Mouse (Mus musculus): ENCODE measurements around the gene Fermt3. TPM values are rescaled to one million over a fixed set of nuclear protein-coding genes. Genes with fewer than 3 reads are reported as not detected.

The Fermt3 gene
- polyA plus RNA-seq, 1 experiment from 2014 or later, result 9.3 TPM

DNA sequence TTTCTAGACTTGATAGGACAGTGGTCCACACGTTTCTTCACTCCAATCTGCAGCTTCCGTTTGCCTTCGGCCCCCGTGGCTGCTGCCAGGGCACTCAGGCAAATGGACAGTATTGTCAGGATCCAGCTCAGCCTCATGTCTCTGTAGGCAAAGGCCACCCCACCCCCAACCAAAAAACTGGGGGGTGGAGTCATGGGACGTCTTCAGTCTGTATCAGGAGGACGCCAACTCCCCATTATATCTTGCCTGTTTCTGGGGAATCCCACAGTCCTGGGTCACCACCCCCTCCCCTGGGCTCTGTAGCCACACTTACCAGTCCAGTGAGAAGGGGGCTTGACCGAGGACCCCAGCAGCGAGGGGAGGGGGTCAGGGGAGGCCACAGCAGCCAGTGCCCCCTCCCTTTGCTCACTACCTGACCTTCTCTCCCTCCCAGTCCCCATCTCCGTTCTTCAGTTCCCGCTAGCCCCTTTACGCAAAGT, 40.2 kb downstream of the Fermt3 start:
- Histone ChIP-seq H3K4me1 (replicated peaks) (peaks cover 44% of the 10 kb centered on the region), H3K36me3 (peaks cover 48% of the 10 kb centered on the region), H3K4me2 (peak overlapping the region; percentile 83), H3K27me3 (replicated peaks) (no peaks in the 10 kb centered on the region), H3K9ac (peak overlapping the region; percentile 82), H3K27ac (ENCODE audit: poor library complexity, severe bottlenecking) (peak overlapping the region; percentile 95), H3K4me3 (peak overlapping the region; percentile 69), H3K9me3 (replicated peaks) (no peaks in the 10 kb centered on the region)
- WGBS, result 3% methylated on average over 11 of the region's 11 CpGs
- ATAC-seq (ENCODE audit: insufficient number of reproducible peaks, low FRiP score), result no peak

DNA sequence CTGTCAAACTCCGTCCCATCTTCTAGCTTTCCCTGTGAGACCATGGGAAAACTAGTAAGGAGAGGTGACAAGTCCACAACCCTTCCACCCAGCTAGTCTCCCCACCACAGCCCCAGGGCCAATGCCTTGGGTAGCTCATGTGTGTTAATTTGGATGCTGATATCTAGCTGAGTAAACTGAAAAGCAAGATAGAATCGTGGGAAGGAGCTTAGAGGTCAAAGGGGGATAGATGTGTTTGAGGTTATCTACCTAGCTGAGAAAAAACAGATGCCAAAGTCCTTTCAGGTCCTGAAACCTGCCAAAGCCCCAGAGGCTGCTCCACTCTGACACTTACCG, 40.7 kb downstream of the Fermt3 start:
- Histone ChIP-seq H3K9me3 (replicated peaks) (no peaks in the 10 kb centered on the region), H3K9ac (peak overlapping the region; percentile 82), H3K4me2 (peak overlapping the region; percentile 83), H3K36me3 (peaks cover 44% of the 10 kb centered on the region), H3K4me3 (peak overlapping the region; percentile 69), H3K27me3 (replicated peaks) (no peaks in the 10 kb centered on the region), H3K4me1 (replicated peaks) (peaks cover 48% of the 10 kb centered on the region), H3K27ac (ENCODE audit: poor library complexity, severe bottlenecking) (peak overlapping the region; percentile 95; the same call in 1 of the 2 replicates)
- 28% methylated on average over 3 of the region's 3 CpGs for WGBS
- no peak for ATAC-seq (ENCODE audit: insufficient number of reproducible peaks, low FRiP score)

DNA sequence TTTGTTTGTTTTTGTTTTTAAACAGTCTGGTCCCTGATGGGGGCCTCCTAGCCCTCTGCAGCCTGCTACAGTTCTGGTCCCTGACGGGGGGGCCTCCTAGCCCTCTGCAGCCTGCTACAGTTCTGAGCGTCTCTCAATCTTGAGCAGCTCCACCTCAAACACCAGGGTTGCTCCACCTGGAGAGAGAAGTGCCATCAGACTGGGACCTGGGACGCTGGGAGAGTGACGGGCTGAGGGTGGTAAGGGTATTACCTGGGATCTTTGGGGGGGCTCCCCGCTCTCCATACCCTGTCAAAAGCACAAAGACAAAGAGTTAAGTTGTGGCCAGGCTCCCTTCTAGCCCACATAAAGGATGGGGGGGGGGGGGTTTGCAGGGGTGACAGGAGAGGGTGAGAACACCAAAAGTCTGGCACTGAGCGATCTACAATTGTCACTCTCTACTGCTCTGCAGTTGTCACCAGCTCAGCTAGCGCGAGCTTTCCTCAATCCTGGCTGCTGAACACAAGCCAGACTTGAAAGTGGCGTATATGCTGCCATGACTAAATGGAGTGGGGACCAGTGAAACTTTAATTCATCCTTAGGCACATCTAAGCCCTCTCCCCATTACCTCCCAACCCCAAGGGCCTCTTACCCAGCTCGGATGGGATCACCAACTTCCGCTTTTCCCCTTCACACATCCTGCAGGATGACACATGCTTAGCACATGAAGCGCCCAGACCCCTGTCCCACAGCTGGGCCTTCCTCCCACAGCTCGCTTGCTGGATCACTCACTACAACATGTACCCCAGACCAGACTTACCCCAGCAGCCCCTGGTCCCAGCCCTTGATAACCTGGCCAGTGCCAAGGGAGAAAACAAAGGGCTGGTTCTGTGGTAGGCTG, 41.3 kb downstream of the Fermt3 start:
- no peaks in the 10 kb centered on the region for H3K27me3 ChIP-seq (replicated peaks)
- no peak for ATAC-seq (ENCODE audit: insufficient number of reproducible peaks, low FRiP score)
- peak overlapping the region; percentile 83 for H3K4me2 ChIP-seq
- H3K9ac ChIP-seq, result peak overlapping the region; percentile 82
- H3K27ac ChIP-seq (ENCODE audit: poor library complexity, severe bottlenecking), result peak overlapping the region; percentile 25; the same call in 1 of the 2 replicates
- 74% methylated on average over 13 of the region's 13 CpGs for WGBS
- H3K4me1 ChIP-seq (replicated peaks), result peaks cover 51% of the 10 kb centered on the region
- H3K36me3 ChIP-seq, result peaks cover 38% of the 10 kb centered on the region
- H3K4me3 ChIP-seq, result peak overlapping the region; percentile 4; the same call in 1 of the 2 replicates
- H3K9me3 ChIP-seq (replicated peaks), result no peaks in the 10 kb centered on the region

DNA sequence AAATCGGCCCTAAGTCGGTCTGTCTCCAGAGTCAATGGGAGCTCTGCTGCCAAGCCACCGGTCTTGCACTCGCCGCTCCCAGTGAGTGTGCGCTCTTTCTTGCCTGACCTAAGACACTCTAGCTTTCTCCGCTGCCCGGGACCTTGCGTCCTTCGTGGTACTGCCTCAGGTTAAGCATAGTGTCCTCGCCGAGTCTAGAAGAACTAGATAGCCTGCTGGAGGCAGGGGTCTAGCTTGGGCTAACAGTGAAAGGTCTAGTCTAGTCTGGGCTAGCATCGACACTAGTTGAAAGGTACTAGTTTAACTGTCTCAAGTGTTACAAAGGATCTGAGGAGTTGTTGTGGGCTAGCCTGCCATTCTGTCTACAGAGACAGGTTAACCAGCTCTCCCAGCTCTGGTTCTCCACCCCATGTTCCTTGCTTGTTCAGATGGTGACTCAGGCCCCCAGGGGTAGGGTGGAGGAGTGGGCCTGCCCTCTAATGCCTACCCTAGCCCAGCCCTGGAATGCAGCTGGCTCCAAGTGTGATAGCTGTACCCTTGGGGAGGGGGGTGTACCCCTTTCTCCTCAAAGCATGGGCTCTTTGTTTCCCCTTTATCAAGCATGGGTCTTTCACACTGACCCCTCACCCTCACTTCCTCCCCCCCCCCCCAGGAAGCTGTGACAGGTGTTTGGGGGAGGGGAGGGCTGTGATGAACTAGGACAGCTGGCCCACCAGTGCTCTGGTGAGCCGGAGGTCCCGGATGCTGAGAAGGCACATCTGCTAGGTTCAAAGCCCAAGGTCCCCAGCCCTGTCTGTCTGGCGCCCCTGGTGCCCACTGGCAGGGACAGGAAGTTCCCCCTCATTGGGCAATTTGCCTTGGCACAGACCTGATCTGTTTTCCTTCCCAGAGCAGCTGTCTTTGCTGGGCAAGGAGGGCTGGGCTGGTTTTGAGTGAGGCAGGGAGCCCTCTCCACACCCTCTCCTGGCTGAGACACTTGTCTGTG, 43.4 kb downstream of the Fermt3 start, which contains the start of gene Plcb3:
TSS of gene Plcb3 (minus strand) at position 934 of the 985 bp plus-strand sequence.
- under 1% methylated on average over 16 of the region's 16 CpGs for WGBS
- Histone ChIP-seq H3K4me3 (peak within 1 kb of the TSS; percentile 86), H3K27me3 (replicated peaks) (no peaks in the 10 kb centered on the region), H3K9ac (peak within 1 kb of the TSS; percentile 92), H3K27ac (ENCODE audit: poor library complexity, severe bottlenecking) (peak within 1 kb of the TSS; percentile 94), H3K9me3 (replicated peaks) (no peaks in the 10 kb centered on the region), H3K36me3 (peaks cover 24% of the 10 kb centered on the region), H3K4me2 (peak within 1 kb of the TSS; percentile 92), H3K4me1 (replicated peaks) (peaks cover 55% of the 10 kb centered on the region)
- no peak for ATAC-seq (ENCODE audit: insufficient number of reproducible peaks, low FRiP score)

DNA sequence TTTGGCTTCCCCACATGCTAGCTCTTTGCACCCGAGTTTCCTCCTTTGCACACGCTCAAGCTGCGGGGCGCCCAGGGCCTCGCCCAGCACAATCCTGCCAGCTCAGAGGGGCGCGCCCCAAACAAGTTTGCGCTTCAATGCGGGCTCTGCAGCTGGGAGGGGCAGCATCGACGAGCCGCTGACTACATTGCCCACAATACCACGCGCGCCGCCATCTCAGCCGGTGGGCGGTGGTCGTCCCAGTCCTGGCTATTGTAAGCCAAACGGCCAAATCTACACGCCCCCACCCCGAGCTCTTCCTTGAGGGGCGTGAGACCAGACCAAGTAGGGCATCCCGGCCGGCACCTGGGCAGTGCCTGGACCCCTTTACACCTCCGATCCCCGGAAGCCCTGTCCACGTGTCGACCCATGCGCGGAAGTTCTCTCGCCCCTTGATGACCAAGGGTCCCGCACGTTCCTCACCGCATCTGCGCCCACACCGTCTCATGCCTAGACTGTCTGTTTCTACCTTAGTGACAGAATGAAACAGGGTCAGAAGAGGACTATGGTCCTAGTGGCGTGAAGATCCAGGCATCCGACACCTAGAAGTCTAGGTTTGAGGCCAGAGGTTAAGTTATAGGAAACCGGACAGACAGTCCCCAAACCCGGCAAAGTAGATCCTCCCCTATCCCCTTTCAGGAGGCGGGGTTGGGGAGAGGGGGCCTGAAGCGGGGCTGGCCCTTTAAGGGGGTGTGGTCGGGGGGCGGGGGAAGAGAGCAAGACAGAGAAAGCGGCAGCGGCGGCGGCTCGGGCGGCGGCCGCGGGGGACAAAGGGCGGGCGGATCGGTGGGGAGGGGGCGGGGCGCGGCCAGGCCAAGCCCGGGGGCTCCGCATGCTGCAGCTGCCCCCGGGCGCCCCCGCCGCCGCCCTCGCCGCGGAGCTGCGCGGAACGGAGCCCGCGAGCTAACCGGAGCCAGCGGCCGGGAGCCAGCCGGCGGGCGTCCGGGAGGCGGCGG, 44.8 kb downstream of the Fermt3 start, which contains the start of gene Ppp1r14b:
TSS of gene Ppp1r14b (plus strand) at position 758 of the 995 bp plus-strand sequence.
- ATAC-seq (ENCODE audit: insufficient number of reproducible peaks, low FRiP score), result peak; percentile 68
- peaks cover 24% of the 10 kb centered on the region for H3K36me3 ChIP-seq
- peak within 1 kb of the TSS; percentile 92 for H3K9ac ChIP-seq
- H3K27me3 ChIP-seq (replicated peaks), result no peaks in the 10 kb centered on the region
- H3K4me3 ChIP-seq, result peak within 1 kb of the TSS; percentile 86
- H3K27ac ChIP-seq (ENCODE audit: poor library complexity, severe bottlenecking), result peak within 1 kb of the TSS; percentile 94
- H3K4me2 ChIP-seq, result peak within 1 kb of the TSS; percentile 92
- H3K9me3 ChIP-seq (replicated peaks), result no peaks in the 10 kb centered on the region
- peaks cover 65% of the 10 kb centered on the region for H3K4me1 ChIP-seq (replicated peaks)
- under 1% methylated on average over 68 of the region's 84 CpGs for WGBS

DNA sequence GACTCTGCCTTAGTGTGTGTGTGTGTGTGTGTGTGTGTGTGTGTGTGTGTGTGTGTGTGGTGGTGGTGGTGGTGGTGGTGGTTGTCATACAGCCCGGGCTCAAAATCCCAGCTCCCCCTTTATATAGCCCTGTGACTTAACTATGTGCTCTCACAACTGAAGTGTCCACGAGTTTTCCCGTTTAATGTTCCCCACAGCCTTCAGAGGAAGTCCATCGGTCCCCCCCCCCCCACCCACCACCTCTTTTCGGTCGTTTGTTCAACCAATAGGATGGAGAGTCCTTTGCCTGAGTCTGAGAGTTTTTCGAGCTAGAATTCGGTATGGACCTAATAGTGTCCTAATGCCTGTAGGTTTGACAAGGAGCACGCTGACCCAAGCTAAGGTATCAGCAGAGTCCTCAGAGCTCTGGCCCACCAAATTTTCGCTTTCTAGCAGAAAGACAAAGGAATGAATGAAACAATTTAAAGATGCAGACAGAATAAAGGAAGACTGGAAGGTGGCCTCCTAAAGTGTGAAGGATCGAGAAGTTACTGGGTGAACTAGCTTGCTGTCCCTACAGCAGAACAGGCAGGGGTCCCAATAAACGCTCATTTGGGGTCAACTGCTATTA, 45.6 kb downstream of the Fermt3 start:
- Histone ChIP-seq H3K27me3 (replicated peaks) (no peaks in the 10 kb centered on the region), H3K4me3 (peak overlapping the region; percentile 86), H3K9me3 (replicated peaks) (no peaks in the 10 kb centered on the region), H3K4me2 (peak overlapping the region; percentile 92), H3K4me1 (replicated peaks) (peaks cover 65% of the 10 kb centered on the region), H3K36me3 (peaks cover 21% of the 10 kb centered on the region), H3K9ac (peak overlapping the region; percentile 66), H3K27ac (ENCODE audit: poor library complexity, severe bottlenecking) (no peak overlapping the region)
- 38% methylated on average over 12 of the region's 12 CpGs for WGBS
- no peak for ATAC-seq (ENCODE audit: insufficient number of reproducible peaks, low FRiP score)

DNA sequence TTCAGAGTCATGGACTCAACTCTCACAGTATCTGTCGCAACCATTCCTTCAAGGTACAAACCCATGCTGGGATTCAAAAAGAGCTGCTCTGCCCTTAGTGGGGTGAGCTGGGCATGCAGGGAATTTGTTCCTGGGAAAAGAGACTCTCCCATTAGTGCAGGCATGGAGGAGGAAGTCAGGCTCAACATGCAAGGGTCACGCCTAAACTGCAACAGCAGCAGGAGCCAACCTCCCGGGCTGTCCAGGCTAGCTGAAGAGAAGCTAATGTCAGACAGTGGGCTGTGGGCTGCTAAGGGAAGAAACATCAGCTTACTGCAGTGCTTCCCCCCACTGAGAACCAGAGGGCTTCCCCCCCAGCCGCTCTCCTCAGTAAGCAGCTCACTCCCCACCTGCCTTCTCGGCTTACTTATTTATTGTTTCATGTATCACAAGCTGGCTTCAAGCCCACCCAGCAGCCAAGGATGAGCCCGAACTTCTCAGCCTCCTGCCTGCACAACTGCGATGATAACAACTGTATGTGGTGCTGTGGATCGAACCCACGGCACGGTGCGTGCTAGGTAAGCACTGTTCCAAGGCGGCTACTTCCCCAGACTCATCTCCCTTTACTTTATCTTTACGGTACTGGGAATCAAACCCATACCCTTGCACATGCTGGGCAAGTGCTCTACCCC, 46.9 kb downstream of the Fermt3 start:
- no peak overlapping the region for H3K9ac ChIP-seq
- H3K36me3 ChIP-seq, result peaks cover 8% of the 10 kb centered on the region
- H3K4me3 ChIP-seq, result no peak overlapping the region
- no peak for ATAC-seq (ENCODE audit: insufficient number of reproducible peaks, low FRiP score)
- H3K27ac ChIP-seq (ENCODE audit: poor library complexity, severe bottlenecking), result no peak overlapping the region
- H3K4me1 ChIP-seq (replicated peaks), result peaks cover 62% of the 10 kb centered on the region
- WGBS, result 80% methylated on average over 13 of the region's 13 CpGs
- no peak overlapping the region for H3K4me2 ChIP-seq
- H3K27me3 ChIP-seq (replicated peaks), result no peaks in the 10 kb centered on the region
- H3K9me3 ChIP-seq (replicated peaks), result no peaks in the 10 kb centered on the region

DNA sequence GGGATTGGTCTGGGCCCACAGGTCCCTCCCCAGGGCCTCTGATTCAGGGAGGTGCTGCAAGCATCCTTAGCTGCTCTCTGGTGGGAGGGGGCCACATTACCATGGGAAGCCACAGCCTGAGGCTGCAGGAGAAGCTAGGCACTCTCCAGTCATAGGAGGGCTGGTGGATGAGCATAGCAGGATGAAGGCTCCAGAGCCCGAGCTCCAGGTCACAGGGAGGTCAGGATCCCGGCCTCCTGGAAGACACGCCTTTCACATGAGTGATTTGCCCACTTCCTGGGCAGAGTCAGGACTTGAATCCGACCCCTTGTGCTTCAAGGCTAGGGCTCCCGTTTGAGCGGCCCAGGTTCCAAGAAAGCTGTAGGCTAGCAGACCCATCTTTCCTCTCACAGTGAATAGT, 47.6 kb downstream of the Fermt3 start:
- H3K9ac ChIP-seq, result peak overlapping the region; percentile 27; the same call in 1 of the 2 replicates
- WGBS, result 41% methylated on average over 6 of the region's 6 CpGs
- no peak for ATAC-seq (ENCODE audit: insufficient number of reproducible peaks, low FRiP score)
- H3K9me3 ChIP-seq (replicated peaks), result no peaks in the 10 kb centered on the region
- H3K4me3 ChIP-seq, result no peak overlapping the region
- H3K36me3 ChIP-seq, result peaks cover 3% of the 10 kb centered on the region
- H3K4me1 ChIP-seq (replicated peaks), result peaks cover 56% of the 10 kb centered on the region
- H3K4me2 ChIP-seq, result 0 out of 2 replicates have a peak overlapping the region, but pooled peaks have one; percentile 81
- H3K27me3 ChIP-seq (replicated peaks), result no peaks in the 10 kb centered on the region
- H3K27ac ChIP-seq (ENCODE audit: poor library complexity, severe bottlenecking), result peak overlapping the region; percentile 65; the same call in 1 of the 2 replicates

DNA sequence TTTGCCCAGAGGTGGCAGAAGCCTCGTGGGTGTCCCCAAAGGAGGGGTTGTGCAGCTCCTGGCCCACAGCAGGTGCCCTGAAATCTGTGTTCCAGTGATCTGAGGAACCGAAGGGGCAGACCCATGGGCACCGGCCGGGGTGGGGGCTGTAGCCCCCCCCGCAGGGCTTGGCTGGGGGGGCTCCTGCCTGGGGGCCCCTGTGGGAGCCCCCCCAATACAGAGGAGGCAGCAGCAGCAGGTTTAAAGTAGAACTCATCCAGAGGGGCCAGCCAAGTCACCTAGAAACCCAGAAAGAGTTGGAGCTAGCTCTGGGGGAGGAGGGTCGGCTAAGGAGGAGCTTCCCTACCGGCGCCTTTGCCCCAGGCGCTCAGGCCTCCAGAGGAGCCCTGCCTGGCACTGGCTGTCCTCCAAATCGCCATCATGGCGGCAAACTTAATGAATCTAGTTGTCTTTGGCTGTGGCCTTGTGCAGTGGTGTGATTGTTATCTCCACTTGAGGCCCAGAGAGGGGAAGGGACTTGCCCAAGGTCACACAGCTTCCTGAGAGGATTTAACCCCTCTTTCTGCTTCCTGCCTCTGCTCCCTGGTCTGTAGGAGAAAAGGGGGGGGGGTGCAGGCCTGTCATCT, 48.7 kb downstream of the Fermt3 start:
- Histone ChIP-seq H3K9ac (peak overlapping the region; percentile 30), H3K27me3 (replicated peaks) (no peaks in the 10 kb centered on the region), H3K4me2 (peak overlapping the region; percentile 81), H3K4me1 (replicated peaks) (peaks cover 46% of the 10 kb centered on the region), H3K9me3 (replicated peaks) (no peaks in the 10 kb centered on the region), H3K4me3 (peak overlapping the region; percentile 63; the same call in 1 of the 2 replicates), H3K27ac (ENCODE audit: poor library complexity, severe bottlenecking) (peak overlapping the region; percentile 65), H3K36me3 (peaks cover 12% of the 10 kb centered on the region)
- ATAC-seq (ENCODE audit: insufficient number of reproducible peaks, low FRiP score), result no peak
- 21% methylated on average over 11 of the region's 11 CpGs for WGBS
